Mouse (Mus musculus): Measurements from ENCODE around the gene Coro2b. TPM values are rescaled to one million over a fixed set of nuclear protein-coding genes. Genes with fewer than 3 reads are reported as not detected.
A peak's percentile ranks its signal among the peaks of the same experiment; 100 is the strongest.

The Coro2b gene
- polyA plus RNA-seq, 1 experiment, result 12.1 TPM

GRCm38 (mm10) chr9:62421911-62422310, 114.9 kb downstream of the Coro2b start:
- Histone ChIP-seq H3K4me1 (ENCODE audit: control insufficient read depth, insufficient read depth, low read length) (no peaks in the 10 kb centered on the region), H3K27ac (ENCODE audit: insufficient read depth, low read length) (no peak overlapping the region), H3K4me3 (ENCODE audit: insufficient read depth, low read length) (no peak overlapping the region)
- TF ChIP-seq CTCF (IDR thresholded peaks at IDR 0.05; ENCODE audit: borderline replicate concordance, insufficient read depth, low read length), result no peak
- TF ChIP-seq POLR2A (IDR thresholded peaks at IDR 0.05; ENCODE audit: low read depth, low read length), result no peak

- no peak overlapping the region for H3K4me3 ChIP-seq (ENCODE audit: insufficient read depth, low read length)
- no peaks in the 10 kb centered on the region for H3K4me1 ChIP-seq (ENCODE audit: control insufficient read depth, insufficient read depth, low read length)
- no peak overlapping the region for H3K27ac ChIP-seq (ENCODE audit: insufficient read depth, low read length)
- no peak for TF ChIP-seq CTCF (IDR thresholded peaks at IDR 0.05; ENCODE audit: borderline replicate concordance, insufficient read depth, low read length)
- peak; percentile 45 for TF ChIP-seq POLR2A (IDR thresholded peaks at IDR 0.05; ENCODE audit: low read depth, low read length)
Observed at GRCm38 (mm10) chr9:62421027-62421426, 115.8 kb downstream of the Coro2b start.

DNA sequence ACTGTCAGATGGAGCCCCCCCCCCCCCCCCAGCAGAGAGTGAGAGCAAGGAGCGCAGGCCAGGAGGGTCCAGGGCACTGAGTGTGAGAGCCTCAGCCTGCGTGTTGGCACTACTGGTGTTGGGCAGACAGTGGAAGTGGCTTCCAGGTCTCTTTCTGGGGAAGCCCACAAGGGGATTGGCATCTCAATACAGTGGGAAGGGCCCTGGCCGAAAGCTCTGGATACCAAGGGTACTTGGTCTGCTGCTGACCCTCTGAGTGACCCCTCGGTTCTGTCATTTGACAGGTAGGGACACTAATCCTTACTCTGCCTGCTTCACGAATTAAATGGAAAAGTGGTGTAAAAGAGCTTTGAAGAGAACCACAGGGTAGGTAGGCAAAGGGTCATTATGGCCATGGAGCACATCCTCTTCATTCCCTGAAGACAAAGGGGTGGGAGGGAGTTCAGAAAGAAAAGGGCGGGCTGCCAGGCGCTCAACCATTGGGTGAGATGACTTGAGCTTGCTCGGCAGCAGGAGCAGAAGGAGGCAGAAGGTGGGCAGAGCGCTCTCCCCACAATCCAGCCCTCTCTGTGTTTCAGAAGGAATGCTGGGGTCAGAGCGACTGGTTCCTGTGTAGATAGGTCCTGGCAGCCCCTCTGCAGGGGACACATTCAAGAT, 116.5 kb downstream of the Coro2b start:
- no peak for TF ChIP-seq POLR2A (IDR thresholded peaks at IDR 0.05; ENCODE audit: low read depth, low read length)
- TF ChIP-seq CTCF (IDR thresholded peaks at IDR 0.05; ENCODE audit: borderline replicate concordance, insufficient read depth, low read length), result no peak
- H3K4me1 ChIP-seq (ENCODE audit: control insufficient read depth, insufficient read depth, low read length), result no peaks in the 10 kb centered on the region
- no peak overlapping the region for H3K4me3 ChIP-seq (ENCODE audit: insufficient read depth, low read length)
- no peak overlapping the region for H3K27ac ChIP-seq (ENCODE audit: insufficient read depth, low read length)

DNA sequence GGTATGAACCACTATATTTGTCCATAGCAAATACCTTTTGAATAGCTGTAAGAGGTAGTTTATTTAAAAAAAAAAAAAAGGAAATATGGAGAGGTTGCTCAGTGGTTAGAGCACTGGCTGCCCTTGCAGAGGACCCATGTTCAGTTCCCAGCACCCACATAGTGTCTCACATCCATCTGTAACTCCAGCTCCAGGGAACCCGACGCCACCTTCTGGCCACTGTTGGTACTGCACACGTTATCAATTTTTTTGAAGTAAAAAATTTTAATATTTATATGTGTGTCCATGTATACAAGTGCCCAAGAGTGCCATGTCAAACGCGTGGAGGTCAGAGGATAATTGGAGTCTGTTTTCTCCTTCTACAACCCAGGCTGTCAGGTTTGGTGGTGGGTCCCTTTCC, 118.1 kb downstream of the Coro2b start:
- H3K4me3 ChIP-seq (ENCODE audit: insufficient read depth, low read length), result no peak overlapping the region
- no peak overlapping the region for H3K27ac ChIP-seq (ENCODE audit: insufficient read depth, low read length)
- no peaks in the 10 kb centered on the region for H3K4me1 ChIP-seq (ENCODE audit: control insufficient read depth, insufficient read depth, low read length)
- TF ChIP-seq CTCF (IDR thresholded peaks at IDR 0.05; ENCODE audit: borderline replicate concordance, insufficient read depth, low read length), result peak; percentile 23; the same call in 1 of the 2 replicates
- TF ChIP-seq POLR2A (IDR thresholded peaks at IDR 0.05; ENCODE audit: low read depth, low read length), result no peak

- no peak overlapping the region for H3K27ac ChIP-seq (ENCODE audit: insufficient read depth, low read length)
- no peaks in the 10 kb centered on the region for H3K4me1 ChIP-seq (ENCODE audit: control insufficient read depth, insufficient read depth, low read length)
- TF ChIP-seq CTCF (IDR thresholded peaks at IDR 0.05; ENCODE audit: borderline replicate concordance, insufficient read depth, low read length), result no peak
- no peak for TF ChIP-seq POLR2A (IDR thresholded peaks at IDR 0.05; ENCODE audit: low read depth, low read length)
- no peak overlapping the region for H3K4me3 ChIP-seq (ENCODE audit: insufficient read depth, low read length)
Observed at GRCm38 (mm10) chr9:62407357-62408146, 129.3 kb downstream of the Coro2b start.

DNA sequence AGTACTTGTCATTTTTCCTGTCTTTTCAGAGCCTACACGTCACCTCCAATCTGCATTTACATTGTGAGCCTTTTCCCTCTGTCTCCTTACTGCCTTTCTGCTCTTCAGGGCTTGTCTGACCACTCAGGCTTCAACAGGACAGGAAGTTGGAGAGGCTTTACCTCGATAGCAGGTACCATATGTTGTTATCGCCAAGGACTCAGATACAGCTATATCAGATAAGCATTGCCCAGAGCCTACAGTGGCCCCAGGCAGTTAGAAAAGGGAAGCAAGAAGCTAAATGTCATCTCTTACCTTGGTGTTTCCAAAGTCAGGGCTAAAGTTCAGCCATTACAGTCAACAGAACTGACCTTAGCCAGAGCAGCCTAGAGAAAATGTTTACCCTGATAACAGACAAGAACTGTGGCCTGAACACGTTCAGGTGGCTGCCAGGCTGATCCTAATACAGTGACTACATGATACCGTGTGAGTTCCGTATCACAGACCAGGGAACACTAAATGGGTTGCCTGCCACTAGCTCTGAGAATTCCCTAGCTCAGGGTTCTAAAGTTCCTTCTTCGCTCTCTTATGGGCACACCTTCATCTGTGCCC, 130.3 kb downstream of the Coro2b start:
- no peak overlapping the region for H3K27ac ChIP-seq (ENCODE audit: insufficient read depth, low read length)
- TF ChIP-seq CTCF (IDR thresholded peaks at IDR 0.05; ENCODE audit: borderline replicate concordance, insufficient read depth, low read length) (no peak), POLR2A (IDR thresholded peaks at IDR 0.05; ENCODE audit: low read depth, low read length) (no peak)
- no peaks in the 10 kb centered on the region for H3K4me1 ChIP-seq (ENCODE audit: control insufficient read depth, insufficient read depth, low read length)
- no peak overlapping the region for H3K4me3 ChIP-seq (ENCODE audit: insufficient read depth, low read length)

DNA sequence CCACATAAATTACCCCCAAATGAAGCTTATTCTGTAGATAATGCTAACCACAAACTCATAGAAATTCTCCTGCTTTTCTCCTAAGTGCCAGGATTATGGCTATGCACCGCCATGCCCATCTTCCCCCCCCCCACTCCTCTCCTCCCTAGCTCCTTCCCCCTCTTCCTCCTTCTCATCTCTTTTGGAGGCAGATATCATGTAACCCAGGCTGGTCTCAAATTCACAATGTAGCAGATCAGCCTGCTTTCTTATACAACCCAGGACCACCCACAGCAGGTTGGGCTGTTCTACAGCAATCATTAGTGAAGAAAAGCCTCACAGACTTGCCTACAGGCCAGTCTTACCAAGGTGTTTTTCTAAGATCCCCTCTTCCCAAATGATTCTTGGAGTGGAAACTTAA, 135.3 kb downstream of the Coro2b start:
- TF ChIP-seq CTCF (IDR thresholded peaks at IDR 0.05; ENCODE audit: borderline replicate concordance, insufficient read depth, low read length) (no peak), POLR2A (IDR thresholded peaks at IDR 0.05; ENCODE audit: low read depth, low read length) (no peak)
- Histone ChIP-seq H3K4me3 (ENCODE audit: insufficient read depth, low read length) (no peak overlapping the region), H3K4me1 (ENCODE audit: control insufficient read depth, insufficient read depth, low read length) (peaks cover 3% of the 10 kb centered on the region; the same call in 1 of the 2 replicates), H3K27ac (ENCODE audit: insufficient read depth, low read length) (no peak overlapping the region)

- H3K4me1 ChIP-seq (ENCODE audit: control insufficient read depth, insufficient read depth, low read length), result peaks cover 3% of the 10 kb centered on the region; the same call in 1 of the 2 replicates
- H3K4me3 ChIP-seq (ENCODE audit: insufficient read depth, low read length), result no peak overlapping the region
- TF ChIP-seq CTCF (IDR thresholded peaks at IDR 0.05; ENCODE audit: borderline replicate concordance, insufficient read depth, low read length) (no peak), POLR2A (IDR thresholded peaks at IDR 0.05; ENCODE audit: low read depth, low read length) (no peak)
- no peak overlapping the region for H3K27ac ChIP-seq (ENCODE audit: insufficient read depth, low read length)
Observed at GRCm38 (mm10) chr9:62400531-62401170, 136.2 kb downstream of the Coro2b start.

- no peak overlapping the region for H3K27ac ChIP-seq (ENCODE audit: insufficient read depth, low read length)
- H3K4me1 ChIP-seq (ENCODE audit: control insufficient read depth, insufficient read depth, low read length), result no peaks in the 10 kb centered on the region
- no peak overlapping the region for H3K4me3 ChIP-seq (ENCODE audit: insufficient read depth, low read length)
- TF ChIP-seq POLR2A (IDR thresholded peaks at IDR 0.05; ENCODE audit: low read depth, low read length) (no peak), CTCF (IDR thresholded peaks at IDR 0.05; ENCODE audit: borderline replicate concordance, insufficient read depth, low read length) (no peak)
Observed at GRCm38 (mm10) chr9:62394163-62394562, 142.7 kb downstream of the Coro2b start.

Measured in embryonic fibroblast, embryonic 13.5 days (primary cell).